Mouse (Mus musculus) neutrophil, adult 5-6 weeks (primary cell): ENCODE measurements around the gene Cc2d1b. TPM values are rescaled to one million over a fixed set of nuclear protein-coding genes. Genes with fewer than 3 reads are reported as not detected.

Experiments used
- ATAC-seq: fragments of 151-379, 151-347 bp; 2 replicates; pipeline ENCODE4 v1.8.0; 2017; ENCODE audit warnings: mild to moderate bottlenecking, moderate TSS enrichment; ENCODE audit not compliant: insufficient number of reproducible peaks, poor library complexity, low FRiP score, severe bottlenecking; ENCODE audit errors: extremely low read depth
- total RNA-seq: library from RNA; stranded (forward); fragments of 200-1000 nt; gene quantifications from 2 replicates; pipeline ENCODE4 v1.2.3, GENCODE M21; 2017

Gene Cc2d1b
- total RNA-seq, 1 experiment from 2014 or later = 79.0 TPM

DNA sequence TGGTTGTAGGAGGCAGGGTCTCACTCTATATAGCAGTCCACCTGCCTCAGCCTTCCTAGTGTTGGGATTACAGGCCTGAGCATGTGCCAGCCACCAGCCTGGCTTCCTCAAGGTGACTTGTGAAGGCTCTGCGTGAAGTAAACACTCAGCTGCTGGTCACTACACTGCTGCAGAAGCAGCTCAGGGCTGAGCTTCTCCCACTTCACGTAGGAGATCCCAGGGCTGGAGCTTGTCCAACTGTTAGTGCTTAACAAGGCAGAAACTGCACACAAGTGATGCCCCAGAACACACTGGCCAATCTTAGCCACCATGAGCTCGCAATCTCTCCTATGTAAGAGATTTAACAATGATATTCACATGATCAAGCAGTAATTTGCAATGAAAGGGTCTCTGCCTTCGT, 15.0 kb downstream of the Cc2d1b start:
- ATAC-seq = no peak

DNA sequence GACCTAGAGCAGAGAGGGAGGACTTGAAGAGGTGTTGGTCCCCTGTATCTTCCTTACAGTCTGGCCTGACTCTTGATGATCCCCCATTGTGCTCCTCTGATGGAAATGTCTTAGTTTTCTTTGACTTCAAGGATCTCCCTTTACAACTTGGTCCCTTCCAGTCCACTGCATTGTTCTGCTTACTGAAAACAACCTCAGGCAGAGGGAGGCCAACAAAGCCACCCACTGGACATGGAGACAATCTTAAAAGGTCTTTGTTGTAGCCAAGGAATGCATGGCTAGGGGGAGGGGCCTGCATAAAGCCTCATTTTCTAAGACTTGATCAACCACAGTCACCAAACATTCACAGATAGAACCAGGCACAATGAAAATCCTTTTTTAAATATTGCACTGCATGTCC, 15.4 kb downstream of the Cc2d1b start:
- ATAC-seq = no peak

DNA sequence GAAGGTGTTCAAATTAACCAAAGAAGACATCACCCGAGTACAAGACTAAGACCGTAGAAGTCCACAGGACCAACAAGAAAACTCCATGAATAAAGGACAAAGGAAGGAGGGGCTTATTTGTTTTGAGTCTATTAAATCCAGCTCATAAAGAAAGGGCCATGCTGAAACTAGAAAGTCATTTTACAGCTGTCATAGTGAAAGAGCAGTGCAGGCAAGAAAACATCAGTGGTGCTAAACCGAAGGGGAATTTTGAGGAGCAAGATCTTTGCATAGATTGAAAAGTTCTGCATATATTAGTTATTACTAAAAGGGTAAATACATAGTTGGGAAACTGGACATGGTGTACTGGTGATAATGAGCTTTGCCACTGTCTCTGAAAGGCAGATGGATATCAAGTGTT, 18.0 kb downstream of the Cc2d1b start:
- ATAC-seq = no peak

DNA sequence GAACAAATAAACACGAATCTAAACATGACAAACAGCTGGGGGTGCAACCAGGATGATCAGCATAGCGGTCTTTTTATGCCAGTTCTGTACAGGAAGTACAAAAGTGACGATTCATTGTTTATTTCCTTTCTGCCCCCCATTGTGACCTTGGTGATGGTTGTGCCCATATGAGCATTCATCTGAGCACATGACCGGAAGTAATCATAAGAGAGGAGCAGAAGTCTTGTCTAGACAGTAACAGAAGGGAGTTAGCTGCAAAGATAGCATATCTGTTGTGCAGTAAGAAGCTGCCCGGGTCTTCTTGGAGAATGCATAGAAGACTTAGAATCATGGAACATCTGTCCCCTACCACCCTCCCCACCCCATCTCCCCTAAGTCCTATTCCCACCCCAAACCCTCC, 19.0 kb downstream of the Cc2d1b start:
- peak; percentile 56; the same call in 1 of the 2 replicates for ATAC-seq

DNA sequence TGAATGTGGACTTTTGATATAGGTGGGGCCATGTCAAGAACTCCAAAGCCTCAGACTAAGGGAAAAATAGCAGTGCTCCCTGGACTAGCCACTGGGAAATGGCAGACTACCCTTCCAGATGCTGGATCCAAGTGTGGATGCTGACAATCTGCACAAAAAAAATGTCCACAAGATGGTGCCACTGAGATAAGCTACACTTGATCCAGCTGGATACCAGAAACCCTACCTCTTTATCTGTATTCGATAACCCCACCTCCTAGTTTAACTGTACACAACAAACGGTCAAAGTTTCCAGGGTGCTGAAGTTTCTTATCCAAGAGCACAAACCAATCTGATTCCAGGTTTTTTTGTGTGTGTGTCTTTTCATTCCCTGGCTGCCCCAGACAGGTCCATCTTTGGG, 44.7 kb downstream of the Cc2d1b start:
- ATAC-seq = no peak

Other genes with a start within 250 kb of the Cc2d1b start
- not detected in 2 replicates for gene Shisal2a, start 236.6 kb upstream of the Cc2d1b start, total RNA-seq
- gene Gpx7, start 213.0 kb upstream of the Cc2d1b start, total RNA-seq = 0.61 and 0.70 TPM in 2 replicates
- gene Tut4, start 160.5 kb upstream of the Cc2d1b start, total RNA-seq = 223 and 242 TPM in 2 replicates
- 59.9 and 62.9 TPM in 2 replicates for gene Prpf38a, start 40.6 kb upstream of the Cc2d1b start, total RNA-seq
- not detected in 2 replicates for gene Orc1, start 40.5 kb upstream of the Cc2d1b start, total RNA-seq
- gene 3110021N24Rik, start 99.7 kb downstream of the Cc2d1b start, total RNA-seq = not detected in 2 replicates
- gene Zfyve9, start 160.9 kb downstream of the Cc2d1b start, total RNA-seq = 2.8 and 3.4 TPM in 2 replicates
- gene Btf3l4, start 213.7 kb downstream of the Cc2d1b start, total RNA-seq = 33.4 and 40.9 TPM in 2 replicates
- 37.0 and 40.7 TPM in 2 replicates for gene Txndc12, start 214.7 kb downstream of the Cc2d1b start, total RNA-seq
- gene Kti12, start 227.8 kb downstream of the Cc2d1b start, total RNA-seq = 12.7 and 16.0 TPM in 2 replicates
- 0.37 and 0.70 TPM in 2 replicates for gene A730015C16Rik, start 228.7 kb downstream of the Cc2d1b start, total RNA-seq